Comparison of ENCODE assay signal across 16 mouse cellular contexts in the genomic region with DNA sequence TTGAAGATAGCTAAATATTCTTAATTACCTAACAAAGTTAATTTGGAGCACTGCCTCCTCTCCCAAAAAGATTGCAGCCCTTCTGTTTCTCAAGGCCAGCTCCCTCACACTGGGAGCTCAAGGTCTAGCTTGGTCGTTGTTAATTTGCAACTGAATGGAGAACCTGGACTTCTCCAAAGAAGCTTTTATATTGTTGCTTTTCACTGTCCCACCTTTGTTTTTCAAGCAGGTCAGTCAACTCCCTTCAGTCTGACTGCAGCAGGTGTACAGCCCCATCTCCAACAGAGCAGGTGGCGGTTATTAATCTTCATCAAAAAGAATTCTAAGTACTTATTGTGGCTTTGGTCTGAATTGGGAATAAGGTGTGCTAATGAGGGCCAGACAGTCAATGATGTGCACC.
"Had no signal": no experiment of that assay in that cellular context is flagged by ENCODE, and none has a peak within 500 bp of the region (broad histone marks: within the 10 kb centered on the region; RNA-seq: fewer than 3 reads in every experiment).

No protein-coding gene starts in this region.

- H3K4me3 ChIP-seq: lung, embryonic 15.5 days; megakaryocyte, embryonic 14.5 days; midbrain, embryonic 13.5 days; midbrain, embryonic 15.5 days; neural tube, embryonic 12.5 days had no signal

- H3K9me3 ChIP-seq: lung, embryonic 15.5 days; megakaryocyte, embryonic 14.5 days; midbrain, embryonic 13.5 days; midbrain, embryonic 15.5 days; neural tube, embryonic 12.5 days had no signal

- H3K27ac ChIP-seq: lung, embryonic 15.5 days; macrophage; midbrain, embryonic 13.5 days; midbrain, embryonic 15.5 days; neural tube, embryonic 12.5 days had no signal

- H3K27me3 ChIP-seq: lung, embryonic 15.5 days; megakaryocyte, embryonic 14.5 days; midbrain, embryonic 13.5 days; midbrain, embryonic 15.5 days; neural tube, embryonic 12.5 days had no signal

- H3K9ac ChIP-seq: liver, postnatal 0 days; lung, embryonic 15.5 days; midbrain, embryonic 13.5 days; midbrain, embryonic 15.5 days; neural tube, embryonic 12.5 days had no signal

- H3K36me3 ChIP-seq: lung, embryonic 15.5 days; midbrain, embryonic 13.5 days; midbrain, embryonic 15.5 days; neural tube, embryonic 12.5 days had no signal

- H3K4me1 ChIP-seq: lung, embryonic 15.5 days; megakaryocyte, embryonic 14.5 days; midbrain, embryonic 13.5 days; midbrain, embryonic 15.5 days; neural tube, embryonic 12.5 days had no signal

- DNase-seq: liver, postnatal 0 days; lung, adult 2 months; lung, postnatal 14 days; lung, postnatal 36 days; right cerebral cortex, postnatal 25 days; right cerebral cortex, postnatal 4 days; spleen, adult 18-20 months; thymus, adult 18-20 months; thymus, postnatal 14 days; thymus, postnatal 36 days had no signal
